Mouse (Mus musculus): ENCODE measurements at regions not wholly inside any gene's neighbourhood (a gene's known extent, or its start where the extent isn't known, plus 50 kb on each side); places are given as distances from the start of the nearest gene placed in this dataset.

DNA sequence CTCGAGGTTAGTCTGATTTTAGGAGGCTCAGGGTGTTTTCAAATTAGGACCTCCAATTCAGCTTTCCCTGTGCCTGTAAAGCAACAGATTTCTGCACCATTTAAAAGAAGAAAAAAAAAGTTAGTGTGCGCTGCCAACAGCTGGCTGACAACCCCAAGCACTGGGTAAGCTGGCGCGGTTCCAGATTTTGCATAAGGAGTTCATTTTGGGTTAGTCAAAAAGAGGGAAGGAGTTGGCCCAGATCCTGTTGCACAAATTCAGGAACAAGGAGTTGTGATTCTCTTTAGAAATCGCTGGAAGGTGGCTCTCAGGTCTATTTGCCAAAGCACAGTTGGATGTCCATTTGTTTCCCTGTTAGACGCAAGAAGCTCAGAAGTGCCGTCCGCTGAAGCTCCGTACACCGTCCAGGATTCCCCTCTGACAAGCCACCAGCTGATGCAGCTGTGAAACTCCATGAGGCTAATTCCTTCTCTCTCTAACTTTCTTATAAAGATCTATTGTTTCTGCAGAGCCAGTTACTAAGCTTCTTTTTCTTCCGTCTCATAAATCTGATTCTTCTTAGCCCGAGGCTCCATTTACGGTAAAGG, 184.6 kb downstream of the Cand1 start:
- peak in 1 of 2 experiments; percentile 65 for DNase-seq (ENCODE audit: low spot score in 2 of 2)

DNA sequence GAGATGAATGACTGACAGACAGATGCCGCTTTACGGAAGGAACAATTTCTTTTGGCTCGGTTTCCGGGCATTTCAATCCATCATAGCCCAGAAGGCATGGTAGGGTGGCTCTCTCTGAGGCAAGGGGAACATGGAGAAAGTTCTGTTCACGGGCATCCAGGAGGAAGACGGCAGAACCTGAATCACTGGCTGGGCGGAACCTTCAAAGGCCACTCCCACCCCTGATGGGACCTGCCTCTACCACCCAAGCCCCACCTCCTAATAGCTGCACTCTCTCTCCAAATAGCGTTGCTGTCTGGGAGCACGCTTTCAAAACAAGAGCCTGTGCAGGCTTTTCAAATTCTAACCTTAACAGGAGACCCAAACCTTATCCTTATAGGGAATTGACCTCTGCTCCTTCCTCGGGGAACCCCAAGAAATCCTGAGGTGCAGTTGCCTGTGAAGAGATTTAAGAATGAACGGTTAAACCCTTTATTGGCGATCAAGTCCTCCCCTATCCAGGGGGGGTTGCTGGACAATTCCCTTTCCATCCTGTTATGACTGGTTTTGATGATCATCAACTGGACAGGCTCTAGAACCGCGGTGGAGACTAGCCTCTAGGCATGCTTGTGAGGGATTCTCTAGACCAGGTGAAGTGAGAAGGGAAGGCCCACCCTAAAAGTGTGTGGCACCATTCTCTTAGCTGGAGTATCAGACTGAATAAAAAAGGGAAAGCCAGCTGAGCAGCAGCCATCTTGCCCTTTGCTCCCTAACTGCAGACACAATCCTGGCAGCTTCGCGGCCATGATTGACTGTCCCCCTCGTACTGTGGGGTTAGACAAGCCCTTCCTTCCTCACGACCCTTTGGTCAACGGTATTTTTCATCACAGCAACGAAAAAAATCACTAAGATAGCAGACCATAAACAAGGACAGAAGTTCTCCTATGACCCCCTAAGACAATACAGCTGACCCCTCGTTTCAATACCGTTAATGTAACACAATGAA, 184.5 kb upstream of the Dyrk2 start:
- DNase-seq (ENCODE audit: low spot score in 2 of 2), result no peak

DNA sequence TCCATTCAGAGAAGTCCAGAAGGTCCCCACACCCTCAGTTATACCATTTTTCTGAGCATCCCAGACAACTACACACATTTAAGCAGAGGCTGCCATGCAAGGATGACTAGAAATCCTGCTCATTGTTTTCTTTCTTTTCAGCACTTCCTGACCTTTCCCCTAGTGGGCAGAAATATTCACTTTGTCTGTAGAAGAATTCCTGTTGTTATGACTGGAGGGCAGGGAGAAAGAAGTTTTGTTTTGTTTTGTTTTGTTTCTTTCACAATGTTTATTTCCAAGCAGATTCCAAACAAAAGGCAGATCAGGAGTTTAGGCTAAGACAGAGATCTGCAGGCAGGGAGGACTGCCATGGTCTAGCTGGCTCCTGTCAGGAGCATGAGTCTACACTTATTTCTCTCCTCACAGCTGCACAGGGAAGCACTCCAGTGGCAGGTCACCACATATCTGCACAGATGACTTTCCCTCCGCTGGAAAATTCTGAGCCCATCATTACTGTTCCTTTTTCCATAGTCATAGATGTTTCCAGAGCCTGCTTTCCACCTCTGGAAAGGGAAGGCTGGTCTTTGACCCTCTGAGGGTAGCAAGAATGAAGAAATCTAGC, 182.5 kb upstream of the Dyrk2 start:
- DNase-seq (ENCODE audit: low spot score in 2 of 2), result no peak

DNA sequence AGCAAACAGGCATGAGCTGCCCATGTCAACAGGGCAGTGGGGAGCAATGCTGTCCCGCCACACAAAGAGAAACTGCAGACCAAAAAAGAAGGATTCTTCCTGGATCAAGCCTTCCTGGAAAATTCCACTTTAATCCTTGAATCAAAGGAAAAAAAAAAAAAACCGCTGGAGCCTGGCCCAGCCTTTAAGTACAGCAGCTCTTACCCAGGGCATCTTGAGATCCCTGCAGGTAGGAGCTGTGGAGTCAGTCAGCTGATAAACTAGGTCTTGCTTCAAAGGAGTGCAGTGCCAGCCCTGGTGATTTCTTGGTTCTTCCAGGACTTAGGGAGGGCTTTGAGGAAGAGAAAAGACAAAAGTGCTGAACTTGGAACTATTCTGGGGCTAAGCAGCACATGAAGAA, 181.6 kb upstream of the Dyrk2 start:
- no peak for DNase-seq (ENCODE audit: low spot score in 2 of 2)

DNA sequence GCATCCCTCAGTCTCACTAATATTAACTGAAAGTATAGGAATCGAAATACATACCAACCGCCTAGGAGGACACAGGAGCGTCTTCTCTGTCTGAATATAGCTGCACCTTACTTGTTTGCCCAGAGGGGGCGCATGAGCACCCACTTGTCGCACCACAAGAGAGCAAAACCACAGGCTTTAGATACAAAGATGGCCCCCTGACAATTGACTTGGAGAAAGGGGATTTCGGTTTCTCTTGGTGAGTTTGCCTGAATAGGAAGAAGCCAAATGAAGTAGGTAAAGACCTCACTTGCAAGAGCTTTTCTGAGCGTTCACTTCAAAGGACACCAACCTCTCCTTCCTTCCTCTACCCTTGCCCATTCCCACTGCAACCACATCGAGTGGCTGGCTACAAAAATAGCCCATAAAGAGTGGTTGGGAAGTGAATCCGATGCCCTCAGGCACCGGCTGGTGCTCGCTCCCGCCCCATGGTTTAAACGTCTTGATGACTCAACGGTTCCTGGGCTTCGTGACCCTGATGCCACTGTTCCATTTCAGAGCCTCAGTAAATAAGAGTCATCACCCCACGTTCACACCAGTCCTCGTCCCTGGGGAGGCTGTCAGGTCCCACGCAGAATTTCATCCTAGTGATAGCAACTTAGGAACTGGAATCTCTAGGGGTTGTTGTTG, 180.1 kb upstream of the Dyrk2 start:
- no peak for DNase-seq (ENCODE audit: low spot score in 2 of 2)

DNA sequence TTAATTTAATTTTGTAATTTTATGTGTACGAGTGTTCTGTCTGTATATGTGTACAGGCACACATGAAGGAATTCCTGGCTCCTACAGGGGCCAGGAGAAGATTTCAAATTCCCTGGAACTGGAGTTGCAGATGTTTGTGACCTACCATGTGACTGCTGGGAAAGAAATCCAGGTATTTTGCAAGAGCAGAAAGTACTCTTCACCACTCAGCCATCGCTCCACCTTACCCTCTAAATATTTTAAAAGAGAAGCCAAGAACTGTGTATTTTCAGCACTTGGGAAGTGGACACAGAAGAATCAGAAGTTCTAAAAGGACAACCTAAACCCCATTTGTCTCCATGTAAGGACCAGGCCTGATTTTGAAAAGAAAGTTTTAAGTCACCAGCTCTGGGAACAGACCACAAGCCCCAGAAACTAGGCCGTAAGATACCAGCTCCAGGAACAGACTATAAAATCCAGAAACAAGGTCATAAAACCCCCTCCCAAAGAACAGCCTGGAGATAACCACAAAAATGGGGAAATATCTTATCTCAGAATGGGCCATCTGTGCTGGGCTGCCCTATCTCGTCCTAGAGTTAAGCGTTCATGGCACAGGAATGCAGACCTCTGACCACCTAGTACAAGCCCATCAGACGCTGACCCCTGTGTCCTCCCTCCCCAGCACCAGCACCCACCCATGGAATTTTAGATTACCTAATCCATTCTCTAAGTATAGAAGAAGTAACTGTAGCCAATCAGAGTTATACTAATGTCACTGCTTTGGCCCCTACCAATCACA, 178.8 kb upstream of the Dyrk2 start:
- no peak for DNase-seq (ENCODE audit: low spot score in 2 of 2)

DNA sequence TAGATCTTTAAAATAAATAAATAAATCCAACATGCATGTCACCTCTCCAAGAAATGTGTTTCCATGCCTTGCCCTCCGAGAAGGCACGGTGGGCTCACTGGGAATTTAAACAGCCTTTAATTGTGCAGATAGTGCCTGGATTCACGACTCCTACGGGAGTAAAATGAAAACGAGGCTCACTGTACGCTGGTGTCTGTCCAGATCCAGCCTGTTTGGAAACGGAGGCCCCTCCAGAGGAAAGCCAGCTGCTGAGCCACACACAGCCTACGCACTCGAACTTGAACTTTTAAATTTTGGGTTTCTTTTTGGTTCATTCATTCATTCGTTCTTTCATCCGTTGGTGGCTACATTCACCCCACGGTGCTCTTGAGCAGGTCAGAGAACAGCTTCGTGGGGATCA, 175.1 kb upstream of the Dyrk2 start:
- DNase-seq (ENCODE audit: low spot score in 2 of 2), result no peak

DNA sequence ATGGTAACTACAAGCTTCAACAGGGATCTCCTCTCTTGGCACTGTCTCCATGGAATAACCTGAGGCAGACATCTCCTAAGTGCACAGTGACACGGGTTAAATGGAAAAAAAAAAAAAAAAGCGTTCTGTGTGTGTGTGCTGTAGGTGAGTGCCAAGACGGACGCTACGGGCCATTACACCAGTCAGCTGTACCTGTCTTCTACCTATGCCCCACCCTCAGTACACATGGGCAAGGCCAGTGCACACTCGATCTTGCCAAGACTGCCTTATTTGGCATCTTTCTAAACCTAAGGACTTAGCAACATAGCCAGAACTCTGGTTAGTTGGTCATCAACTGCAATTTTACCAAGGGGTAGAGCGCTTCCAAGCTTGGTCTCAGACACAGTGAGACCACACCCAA, 173.1 kb upstream of the Dyrk2 start:
- no peak for DNase-seq (ENCODE audit: low spot score in 2 of 2)

DNA sequence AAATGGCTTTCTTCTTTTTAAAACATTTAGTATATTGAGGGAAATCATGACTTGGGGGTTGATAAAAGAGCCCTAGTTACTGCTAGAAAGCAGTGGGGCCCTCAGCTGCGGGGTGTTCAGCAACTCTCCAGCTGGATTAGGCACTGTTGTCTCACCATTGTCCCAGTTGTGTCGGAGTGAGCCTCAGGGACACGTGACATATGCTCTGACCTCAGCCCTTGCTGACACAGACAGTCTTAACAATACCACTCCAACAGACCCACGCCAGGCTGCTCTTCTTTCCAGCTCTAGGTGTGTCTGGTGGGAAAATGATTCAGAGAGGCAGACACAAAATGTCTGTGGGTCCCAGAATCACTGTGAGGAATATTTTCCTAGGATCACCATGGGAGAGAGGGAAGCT, 170.2 kb upstream of the Dyrk2 start:
- DNase-seq (ENCODE audit: low spot score in 2 of 2), result no peak

DNA sequence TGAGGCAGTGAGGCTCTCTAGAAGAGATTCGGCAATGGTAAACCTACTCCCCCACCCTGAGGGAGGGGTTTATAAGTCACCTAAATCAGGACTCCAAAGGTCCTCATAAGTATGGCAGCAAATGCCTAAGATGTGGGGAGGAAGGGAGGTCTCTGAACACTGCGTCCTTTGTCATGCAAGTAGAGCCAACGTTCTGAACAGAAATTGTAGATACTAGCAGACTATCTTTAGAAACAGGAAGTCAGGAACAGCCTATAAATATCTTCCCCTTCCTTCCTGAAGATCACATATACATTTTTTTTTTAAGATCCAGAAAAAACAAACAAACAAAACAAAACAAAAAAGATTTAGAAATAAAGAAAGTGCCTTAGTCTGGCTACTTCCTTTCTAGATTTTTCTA, 169.7 kb upstream of the Dyrk2 start:
- no peak for DNase-seq (ENCODE audit: low spot score in 2 of 2)

DNA sequence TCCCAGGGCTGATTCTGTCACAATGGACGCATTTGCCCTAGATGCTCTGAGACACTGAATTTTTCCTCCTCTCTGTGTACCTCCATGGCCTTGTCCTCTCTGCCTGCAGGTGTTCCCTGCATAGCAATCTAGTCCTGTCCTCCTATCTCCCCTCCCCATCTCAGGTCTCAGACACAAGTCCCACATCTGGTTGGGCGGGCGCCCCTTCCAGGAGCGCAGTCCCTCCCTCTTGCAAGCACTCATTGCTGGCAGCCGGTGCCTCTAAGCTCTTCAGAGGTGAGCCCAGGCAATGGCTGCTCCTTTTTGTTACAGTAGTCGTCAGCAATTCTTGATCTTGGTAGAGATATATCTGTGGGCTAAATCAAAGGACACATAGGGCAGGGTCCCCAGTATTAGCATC, 169.0 kb upstream of the Dyrk2 start:
- DNase-seq (ENCODE audit: low spot score in 2 of 2), result no peak

DNA sequence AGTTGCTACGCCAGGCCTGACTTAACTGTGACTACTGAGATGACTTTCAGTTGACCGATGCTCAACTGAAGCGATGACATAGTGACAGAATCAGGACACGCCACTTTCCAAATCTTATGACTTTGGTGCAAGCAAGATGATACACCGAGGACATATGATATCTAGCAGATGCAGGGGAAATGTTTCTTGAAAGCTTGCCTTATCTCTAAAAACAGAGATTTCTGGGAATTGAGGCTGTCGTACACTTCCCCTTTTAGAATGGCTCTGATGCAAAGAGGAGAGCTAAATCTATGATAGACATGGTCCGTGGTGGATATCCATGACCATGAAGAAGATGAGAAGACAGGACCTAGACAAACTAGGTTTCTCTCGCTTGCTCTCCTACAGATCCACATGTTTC, 167.8 kb upstream of the Dyrk2 start:
- DNase-seq (ENCODE audit: low spot score in 2 of 2), result no peak

DNA sequence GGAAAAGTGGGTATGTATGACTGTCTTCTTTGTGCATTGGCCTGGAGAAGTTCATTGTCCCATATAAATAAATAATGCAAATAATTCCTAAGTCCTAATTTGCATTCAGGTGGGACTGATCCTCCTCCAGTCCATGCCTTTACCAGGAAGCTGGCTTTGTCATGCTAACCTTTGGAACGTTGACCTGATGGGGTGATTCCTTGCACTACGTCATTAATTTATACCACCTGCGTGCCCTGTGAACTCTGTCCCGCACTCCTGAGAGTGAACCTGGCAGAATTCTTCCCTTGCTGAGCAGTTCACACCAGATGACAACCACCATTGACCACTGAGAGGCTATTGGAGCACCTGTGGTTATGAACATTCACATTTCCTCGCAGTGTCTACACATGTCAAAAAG, 165.9 kb upstream of the Dyrk2 start:
- DNase-seq (ENCODE audit: low spot score in 2 of 2), result no peak

DNA sequence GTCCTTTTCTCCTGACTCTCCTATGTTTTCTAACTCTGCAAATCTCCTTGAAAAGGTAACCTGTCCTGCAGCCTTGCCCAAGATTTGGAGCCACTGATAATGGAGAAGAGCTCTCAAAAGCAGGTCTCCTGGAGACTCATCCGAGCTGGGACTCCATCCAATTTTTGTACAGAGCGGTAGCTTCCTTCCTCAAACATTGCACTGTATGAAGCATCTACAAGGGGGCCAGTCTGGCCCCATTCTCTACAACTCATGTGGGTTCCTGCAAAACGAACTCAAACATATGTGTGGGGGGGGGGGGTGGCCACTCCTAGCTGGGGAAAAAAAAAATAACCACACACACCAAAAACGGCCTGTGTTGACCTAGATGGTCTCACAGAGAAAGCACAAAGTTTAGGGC, 164.4 kb upstream of the Dyrk2 start:
- no peak for DNase-seq (ENCODE audit: low spot score in 2 of 2)

DNA sequence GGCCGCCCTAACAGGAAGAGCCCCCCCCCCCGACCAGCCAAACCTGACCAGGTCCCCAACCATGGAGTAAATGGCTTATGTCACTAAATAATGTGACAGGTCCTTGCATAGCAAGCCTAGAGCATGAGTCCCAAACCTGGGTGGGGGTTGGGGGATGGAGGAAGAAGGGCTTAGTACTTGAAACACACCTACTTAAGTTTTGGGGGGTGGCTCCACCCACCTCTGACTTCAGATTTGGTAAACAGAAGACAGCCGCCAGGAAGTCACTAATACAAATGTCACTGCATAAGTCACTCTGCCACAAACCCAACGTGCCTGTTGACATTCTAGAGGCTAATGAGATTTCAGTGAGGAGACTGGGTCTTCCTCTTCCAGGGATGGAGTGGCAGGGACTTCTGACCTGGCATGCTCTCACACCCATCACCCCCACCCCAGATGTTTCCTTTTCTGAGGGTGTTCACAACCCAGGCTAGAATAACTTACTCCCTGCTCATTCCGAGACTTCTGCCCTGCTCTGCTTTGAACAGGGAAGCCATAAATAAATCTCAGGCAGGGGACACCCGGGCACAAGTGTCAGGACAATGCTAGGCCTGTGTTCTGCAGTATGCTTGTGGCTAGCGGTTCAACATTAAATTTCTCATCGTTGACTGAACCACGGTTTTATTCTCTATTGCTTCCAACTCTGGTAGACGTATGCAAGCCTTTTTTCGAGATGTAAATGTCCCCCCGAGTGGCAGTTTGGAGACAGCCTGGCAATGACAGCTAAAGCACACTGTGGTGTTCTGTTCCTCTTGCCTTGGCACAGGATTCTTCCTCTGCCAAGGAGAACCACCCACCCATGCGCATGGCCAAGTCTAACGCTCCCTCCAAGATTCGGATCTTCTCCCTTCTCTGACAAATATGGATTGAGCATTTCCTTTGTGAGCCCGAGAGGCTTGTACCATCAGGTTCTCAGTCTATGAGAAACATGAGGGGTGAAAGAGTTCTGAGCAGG, 161.6 kb upstream of the Dyrk2 start:
- DNase-seq (ENCODE audit: low spot score in 2 of 2), result peak in 1 of 2 experiments; percentile 60

DNA sequence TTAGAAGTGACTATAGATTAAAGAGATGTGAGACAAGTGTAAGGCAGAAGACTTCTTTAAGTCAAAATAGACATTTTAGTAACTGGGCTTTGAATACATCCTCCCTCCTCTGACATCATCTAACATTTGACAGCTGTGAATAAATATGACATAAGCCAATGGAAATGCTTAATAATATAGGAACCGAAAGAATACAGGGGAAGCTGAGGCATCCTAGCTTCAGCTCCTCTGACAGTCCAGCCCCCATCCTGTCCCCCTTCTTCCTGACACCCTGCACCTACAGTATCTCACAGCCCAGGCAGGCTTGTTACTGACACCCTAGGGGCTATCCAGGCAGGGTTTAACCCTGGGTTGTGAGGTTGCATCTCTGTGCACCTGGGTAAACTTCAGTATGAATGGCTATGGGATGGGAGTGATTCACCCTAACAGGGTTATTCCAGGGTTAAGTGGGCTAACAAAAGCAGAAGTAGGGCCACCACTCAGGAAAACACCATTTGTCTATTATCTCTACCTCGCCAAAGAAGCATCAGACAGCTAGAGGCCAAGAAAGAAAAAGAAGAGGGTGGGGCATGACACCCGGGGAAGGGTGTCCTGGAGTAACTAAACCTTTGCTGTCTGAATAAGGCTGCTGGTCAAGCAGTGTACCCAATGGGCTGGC, 158.6 kb upstream of the Dyrk2 start:
- no peak for DNase-seq (ENCODE audit: low spot score in 2 of 2)

DNA sequence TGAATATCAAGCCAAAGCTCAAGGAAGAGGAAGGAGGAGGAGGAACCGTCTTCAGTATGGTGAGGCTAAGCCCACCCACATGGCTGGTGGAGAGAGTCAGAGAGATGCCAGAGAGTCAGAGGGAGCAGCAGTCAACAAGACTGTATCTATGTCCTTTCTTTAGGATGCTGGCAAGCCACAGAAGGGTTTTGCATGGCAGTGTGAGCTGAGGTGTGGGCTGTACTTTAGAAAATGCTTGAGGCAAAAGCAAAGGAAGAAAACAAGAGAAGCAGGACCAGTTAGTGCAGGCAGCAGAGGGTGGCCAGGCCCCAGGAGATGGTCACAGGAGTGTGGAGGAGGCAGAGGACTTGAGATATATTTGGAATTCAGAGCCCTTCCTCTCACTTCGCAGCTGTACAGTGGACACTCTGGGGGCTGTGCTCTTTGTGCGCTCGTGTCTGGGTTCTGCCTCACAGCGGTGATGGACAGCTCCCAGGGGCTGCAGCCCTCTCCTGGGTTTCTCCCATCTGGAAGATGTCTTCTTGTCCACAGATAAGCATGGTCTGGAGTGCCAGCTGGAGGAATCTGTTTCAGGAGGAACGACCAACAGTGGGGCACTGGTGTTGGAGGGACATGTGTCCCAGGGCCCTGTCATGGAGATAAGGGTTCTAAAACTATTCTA, 157.4 kb upstream of the Dyrk2 start:
- peak in 1 of 2 experiments; percentile 33 for DNase-seq (ENCODE audit: low spot score in 2 of 2)

DNA sequence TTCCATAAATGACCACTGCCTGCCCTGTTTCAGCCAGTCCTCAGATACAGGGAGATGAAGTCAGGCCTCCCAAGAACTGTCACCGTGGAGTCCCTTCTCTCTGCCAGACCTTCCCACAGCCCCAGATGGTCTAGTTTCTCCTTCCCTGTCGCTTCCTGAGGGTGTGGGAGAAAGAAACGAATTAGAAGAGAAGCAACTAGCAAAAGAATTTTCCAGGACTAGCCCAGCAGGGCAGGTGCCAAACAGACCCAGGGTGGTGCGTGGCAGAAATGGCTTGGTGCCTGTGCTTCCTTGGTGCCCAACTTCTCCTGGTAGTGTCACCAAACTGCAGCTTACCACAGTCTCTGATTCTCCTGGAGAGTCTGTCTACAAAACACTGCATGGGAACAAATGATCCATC, 156.3 kb upstream of the Dyrk2 start:
- peak in 1 of 2 experiments; percentile 69 for DNase-seq (ENCODE audit: low spot score in 2 of 2)

DNA sequence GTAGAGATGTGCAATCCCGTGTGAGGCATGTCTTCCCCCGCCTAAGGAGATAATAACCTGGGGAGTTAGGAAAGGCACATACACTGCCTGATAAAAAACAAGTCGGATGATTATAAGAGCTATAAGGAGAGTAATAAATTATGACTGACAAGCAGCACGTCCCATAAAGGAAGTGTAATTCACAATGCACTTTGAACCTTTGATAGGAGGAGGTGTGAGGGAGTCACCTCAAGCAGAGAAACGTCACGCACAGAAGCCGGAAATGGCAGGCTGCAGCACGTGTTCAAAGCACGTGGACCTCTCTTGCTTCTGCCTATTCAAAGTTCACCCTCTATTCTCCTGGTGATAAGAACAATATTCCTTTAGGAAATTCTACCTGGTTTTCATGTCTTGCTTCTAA, 154.4 kb upstream of the Dyrk2 start:
- DNase-seq (ENCODE audit: low spot score in 2 of 2), result no peak
